Mouse (Mus musculus) common myeloid progenitor, adult 5-6 weeks (primary cell): Measurements from ENCODE around the gene Tm4sf4. TPM values are rescaled to one million over a fixed set of nuclear protein-coding genes. Genes with fewer than 3 reads are reported as not detected.

ENCODE experiments used
- ATAC-seq: replicated peaks from 2 replicates; pipeline ENCODE4 v1.8.0; 2016; ENCODE audit warnings: low read depth, mild to moderate bottlenecking, moderate TSS enrichment, inconsistent platforms; ENCODE audit not compliant: poor library complexity, severe bottlenecking
- total RNA-seq: library from RNA; stranded (forward); fragments of 200-1000, 187-1606 nt; gene quantifications from 2 replicates; pipeline ENCODE4 v1.2.3, GENCODE M21; 2017

Tm4sf4 gene
- total RNA-seq, 1 experiment from 2014 or later: not detected

GRCm38 (mm10) chr3:57470981-57471601, 46.0 kb downstream of the Tm4sf4 start:
- no peak for ATAC-seq

DNA sequence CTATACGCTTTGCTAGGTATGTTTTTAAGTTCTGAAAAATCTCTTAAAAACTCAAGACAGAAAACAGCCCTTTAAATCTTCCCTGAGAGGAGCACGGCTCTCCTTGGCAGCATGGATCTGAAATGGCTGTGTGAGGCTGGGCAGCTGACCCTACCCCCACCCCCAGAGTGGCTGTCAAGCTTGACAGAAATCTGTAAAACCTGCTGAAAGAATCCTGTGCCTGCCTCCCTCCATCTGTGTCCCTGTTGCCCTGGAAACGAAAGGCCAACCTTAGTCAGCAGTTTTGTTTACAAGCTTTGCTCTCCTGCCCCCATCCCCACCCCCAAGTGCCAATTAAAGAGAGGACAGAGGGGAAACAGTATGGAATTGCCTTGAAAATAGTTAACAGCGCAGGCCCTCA, 47.3 kb downstream of the Tm4sf4 start:
- no peak for ATAC-seq

- ATAC-seq: no peak
These were observed 49.3 kb downstream of the Tm4sf4 start for GRCm38 (mm10) chr3:57474421-57474820.

GRCm38 (mm10) chr3:57480640-57481039, 55.5 kb downstream of the Tm4sf4 start:
- ATAC-seq: no peak

DNA sequence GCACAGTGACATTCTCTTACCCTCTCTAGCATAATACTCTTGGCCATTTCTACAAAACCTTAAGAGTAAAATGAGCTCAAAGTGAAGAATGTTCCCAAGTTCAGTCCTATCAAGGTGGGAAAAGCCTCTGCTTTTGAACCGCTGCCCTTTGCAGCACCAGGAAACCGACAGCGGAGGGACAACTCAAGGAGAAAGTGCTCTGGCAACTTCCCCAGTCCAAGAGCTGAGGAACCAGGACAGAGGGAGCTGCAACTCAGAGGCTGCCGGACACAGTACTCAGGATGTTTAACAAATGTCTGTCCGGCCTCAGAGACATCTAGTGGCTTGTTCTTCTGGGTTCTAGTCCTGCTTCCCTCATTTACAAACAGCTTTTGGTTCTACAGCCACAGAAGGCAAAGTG, 56.9 kb downstream of the Tm4sf4 start:
- ATAC-seq: no peak

DNA sequence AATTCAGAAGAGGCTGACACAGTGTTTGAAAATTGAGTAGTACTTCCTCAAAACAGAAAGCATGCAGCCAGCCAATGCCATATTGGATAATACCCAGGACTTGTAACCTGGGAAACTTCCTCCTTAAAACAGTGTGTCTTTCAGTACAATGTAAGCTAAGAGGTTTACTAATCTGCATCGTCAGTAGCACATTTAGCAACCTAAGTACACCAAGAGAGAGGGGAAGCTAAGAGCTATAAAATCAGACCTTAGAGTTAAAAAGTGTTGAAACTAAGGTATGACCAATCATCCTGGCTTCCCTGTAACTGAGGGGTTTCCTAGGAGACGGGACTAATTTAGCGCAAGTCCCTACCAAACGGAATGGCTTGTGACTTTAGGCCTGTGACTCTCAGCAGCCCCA, 61.0 kb downstream of the Tm4sf4 start:
- ATAC-seq: no peak

GRCm38 (mm10) chr3:57487455-57488153, 62.5 kb downstream of the Tm4sf4 start:
- no peak for ATAC-seq

Other genes with a start within 250 kb of the Tm4sf4 start
- not detected in 2 replicates for gene Tm4sf1, start 123.3 kb upstream of the Tm4sf4 start, total RNA-seq
- gene Wwtr1, start 150.6 kb downstream of the Tm4sf4 start, total RNA-seq: 0.19 TPM in 1 of 2 replicates, not detected in the other
- gene Commd2, start 226.4 kb downstream of the Tm4sf4 start, total RNA-seq: 17.9 and 24.4 TPM in 2 replicates